Mouse (Mus musculus) heart, embryonic 10.5 days (tissue): ENCODE data around the gene Tmem41a. TPM values are rescaled to one million over a fixed set of nuclear protein-coding genes. Genes with fewer than 3 reads are reported as not detected.
A peak's percentile ranks its signal among the peaks of the same experiment; 100 is the strongest.
"Not testable (repeated sequence)": the region's sequence is repeated elsewhere in the genome, so short reads cannot be mapped to it uniquely, and the experiment has no call there.

Source experiments
- DNase-seq: peaks from one replicate; pipeline ENCODE4 v3.0.0-alpha.2; 2017; ENCODE audit warnings: low spot score
- H3K27ac ChIP-seq: fragments of 300-500 bp; sonication (generic); 2 replicates; pipeline ENCODE4 v1.5.1; 2016; ENCODE audit warnings: mild to moderate bottlenecking
- H3K27me3 ChIP-seq: fragments of 300-500 bp; sonication (generic); 2 replicates; pipeline ENCODE4 v1.6.1; 2016; ENCODE audit warnings: mild to moderate bottlenecking; ENCODE audit not compliant: poor library complexity, insufficient read depth, severe bottlenecking
- H3K36me3 ChIP-seq: fragments of 300-500 bp; sonication (generic); 2 replicates; pipeline ENCODE4 v1.6.1; 2016; ENCODE audit warnings: mild to moderate bottlenecking, moderate library complexity
- H3K4me1 ChIP-seq: fragments of 300-500 bp; sonication (generic); 2 replicates; pipeline ENCODE4 v1.6.1; 2016; ENCODE audit warnings: mild to moderate bottlenecking
- H3K4me3 ChIP-seq: fragments of 300-500 bp; sonication (generic); 2 replicates; pipeline ENCODE4 v1.5.1; 2016; ENCODE audit warnings: mild to moderate bottlenecking, moderate library complexity
- H3K9me3 ChIP-seq: fragments of 300-500 bp; sonication (generic); 2 replicates; pipeline ENCODE4 v1.6.1; 2016; ENCODE audit warnings: mild to moderate bottlenecking, moderate library complexity
- WGBS: fragments of 180-500 bp; shearing (Covaris S2); methylation state at CpG from one replicate; pipeline ENCODE4 v1.1.7; 2016; 5-methylcytosine and 5-hydroxymethylcytosine counted together
- polyA plus RNA-seq: library from polyadenylated mRNA; unstranded; fragments of >200 nt; fragmentation: Nextera tagmentation; extraction: Ambion mirVana; gene quantifications from 2 replicates; pipeline ENCODE4 v1.2.1, GENCODE M21; 2016

Tmem41a gene
- polyA plus RNA-seq, 1 experiment from 2014 or later, result 37.1 TPM

- WGBS, result 71% methylated on average over 6 of the region's 6 CpGs
- Histone ChIP-seq H3K4me3 (no peak overlapping the region), H3K27me3 (peaks cover 16% of the 10 kb centered on the region), H3K4me1 (0 out of 2 replicates have a peak, but pooled peaks cover 2% of the 10 kb centered on the region), H3K27ac (no peak overlapping the region), H3K9me3 (no peaks in the 10 kb centered on the region), H3K36me3 (no peaks in the 10 kb centered on the region)
- no peak for DNase-seq
Observed at GRCm38 (mm10) chr16:21970536-21970935, 23.2 kb upstream of the Tmem41a start.

GRCm38 (mm10) chr16:21969874-21970273, 22.5 kb upstream of the Tmem41a start:
- Histone ChIP-seq H3K27ac (no peak overlapping the region), H3K27me3 (peaks cover 11% of the 10 kb centered on the region; the same call in 1 of the 2 replicates), H3K36me3 (no peaks in the 10 kb centered on the region), H3K4me1 (0 out of 2 replicates have a peak, but pooled peaks cover 2% of the 10 kb centered on the region), H3K4me3 (no peak overlapping the region), H3K9me3 (no peaks in the 10 kb centered on the region)
- 69% methylated on average over 5 of the region's 5 CpGs for WGBS
- DNase-seq, result no peak

GRCm38 (mm10) chr16:21965576-21965975, 18.2 kb upstream of the Tmem41a start:
- no peaks in the 10 kb centered on the region for H3K4me1 ChIP-seq
- WGBS, result 65% methylated on average over 3 of the region's 3 CpGs
- peaks cover 12% of the 10 kb centered on the region for H3K27me3 ChIP-seq
- DNase-seq, result no peak
- no peaks in the 10 kb centered on the region for H3K9me3 ChIP-seq
- H3K27ac ChIP-seq, result no peak overlapping the region
- no peaks in the 10 kb centered on the region for H3K36me3 ChIP-seq
- no peak overlapping the region for H3K4me3 ChIP-seq

- peak overlapping the region; percentile 76; the same call in 1 of the 2 replicates for H3K27ac ChIP-seq
- no peaks in the 10 kb centered on the region for H3K36me3 ChIP-seq
Observed at GRCm38 (mm10) chr16:21955591-21955990, 8.2 kb upstream of the Tmem41a start.

GRCm38 (mm10) chr16:21928471-21928870, 18.9 kb downstream of the Tmem41a start:
- Histone ChIP-seq H3K27ac (no peak overlapping the region), H3K36me3 (peaks cover 11% of the 10 kb centered on the region), H3K9me3 (no peaks in the 10 kb centered on the region), H3K4me3 (no peak overlapping the region), H3K4me1 (no peaks in the 10 kb centered on the region), H3K27me3 (0 out of 2 replicates have a peak, but pooled peaks cover 3% of the 10 kb centered on the region)
- DNase-seq, result no peak
- 79% methylated on average over 13 of the region's 13 CpGs for WGBS

More at GRCm38 (mm10) chr16:21955591-21955990, 8.2 kb upstream of the Tmem41a start:
- no peak for DNase-seq
- Histone ChIP-seq H3K4me1 (peaks cover 7% of the 10 kb centered on the region), H3K27me3 (no peaks in the 10 kb centered on the region), H3K9me3 (no peaks in the 10 kb centered on the region), H3K4me3 (peak overlapping the region; percentile 35; the same call in 1 of the 2 replicates)
- WGBS, result 56% methylated on average over 12 of the region's 12 CpGs

- no peak overlapping the region for H3K4me3 ChIP-seq
- peaks cover 5% of the 10 kb centered on the region; the same call in 1 of the 2 replicates for H3K4me1 ChIP-seq
- peaks cover 13% of the 10 kb centered on the region; the same call in 1 of the 2 replicates for H3K36me3 ChIP-seq
- 60% methylated on average over 7 of the region's 7 CpGs for WGBS
- H3K27me3 ChIP-seq, result no peaks in the 10 kb centered on the region
- DNase-seq, result no peak
- H3K27ac ChIP-seq, result no peak overlapping the region
- no peaks in the 10 kb centered on the region for H3K9me3 ChIP-seq
Observed at GRCm38 (mm10) chr16:21916681-21917080, 30.7 kb downstream of the Tmem41a start.

- DNase-seq, result no peak
- WGBS, result 88% methylated on average over 6 of the region's 6 CpGs
- H3K36me3 ChIP-seq, result peaks cover 10% of the 10 kb centered on the region; the same call in 1 of the 2 replicates
- no peak overlapping the region for H3K4me3 ChIP-seq
- peaks cover 8% of the 10 kb centered on the region; the same call in 1 of the 2 replicates for H3K4me1 ChIP-seq
- no peaks in the 10 kb centered on the region for H3K9me3 ChIP-seq
- no peaks in the 10 kb centered on the region for H3K27me3 ChIP-seq
- no peak overlapping the region for H3K27ac ChIP-seq
Observed at GRCm38 (mm10) chr16:21913347-21913746, 34.0 kb downstream of the Tmem41a start.

GRCm38 (mm10) chr16:21908906-21909305, 38.4 kb downstream of the Tmem41a start:
- WGBS, result 24% methylated on average over 7 of the region's 8 CpGs
- H3K4me1 ChIP-seq, result peaks cover 12% of the 10 kb centered on the region; the same call in 1 of the 2 replicates
- H3K36me3 ChIP-seq, H3K9me3 ChIP-seq, DNase-seq, H3K27me3 ChIP-seq, H3K27ac ChIP-seq: not testable (repeated sequence)
- peak overlapping the region; percentile 42; the same call in 1 of the 2 replicates for H3K4me3 ChIP-seq

GRCm38 (mm10) chr16:21906902-21907301, 40.5 kb downstream of the Tmem41a start:
- Histone ChIP-seq H3K4me1 (peaks cover 8% of the 10 kb centered on the region; the same call in 1 of the 2 replicates), H3K27me3 (peaks cover 5% of the 10 kb centered on the region; the same call in 1 of the 2 replicates), H3K4me3 (no peak overlapping the region), H3K9me3 (no peaks in the 10 kb centered on the region), H3K36me3 (no peaks in the 10 kb centered on the region; the same call in 1 of the 2 replicates), H3K27ac (no peak overlapping the region)
- DNase-seq, result no peak
- WGBS, result 84% methylated on average over 6 of the region's 6 CpGs

GRCm38 (mm10) chr16:21905996-21906395, 41.4 kb downstream of the Tmem41a start:
- H3K9me3 ChIP-seq, result no peaks in the 10 kb centered on the region
- no peak overlapping the region for H3K4me3 ChIP-seq
- H3K4me1 ChIP-seq, result peaks cover 7% of the 10 kb centered on the region; the same call in 1 of the 2 replicates
- peaks cover 5% of the 10 kb centered on the region; the same call in 1 of the 2 replicates for H3K27me3 ChIP-seq
- H3K27ac ChIP-seq, result no peak overlapping the region
- WGBS, result 80% methylated on average over 7 of the region's 7 CpGs
- H3K36me3 ChIP-seq, result no peaks in the 10 kb centered on the region; the same call in 1 of the 2 replicates
- DNase-seq, result no peak

- Histone ChIP-seq H3K9me3 (no peaks in the 10 kb centered on the region), H3K27ac (no peak overlapping the region), H3K27me3 (peaks cover 5% of the 10 kb centered on the region; the same call in 1 of the 2 replicates), H3K4me3 (no peak overlapping the region), H3K4me1 (peaks cover 7% of the 10 kb centered on the region; the same call in 1 of the 2 replicates), H3K36me3 (no peaks in the 10 kb centered on the region; the same call in 1 of the 2 replicates)
- WGBS, result 82% methylated on average over 10 of the region's 10 CpGs
- no peak for DNase-seq
Observed at GRCm38 (mm10) chr16:21904636-21905035, 42.7 kb downstream of the Tmem41a start.

GRCm38 (mm10) chr16:21901286-21901685, 46.1 kb downstream of the Tmem41a start:
- Histone ChIP-seq H3K4me1 (no peaks in the 10 kb centered on the region), H3K27ac (no peak overlapping the region), H3K9me3 (no peaks in the 10 kb centered on the region), H3K27me3 (no peaks in the 10 kb centered on the region), H3K36me3 (no peaks in the 10 kb centered on the region), H3K4me3 (no peak overlapping the region)
- no peak for DNase-seq
- WGBS, result 73% methylated on average over 5 of the region's 5 CpGs

- WGBS, result 83% methylated on average over 6 of the region's 6 CpGs
- no peaks in the 10 kb centered on the region for H3K4me1 ChIP-seq
- H3K27ac ChIP-seq, result no peak overlapping the region
- H3K9me3 ChIP-seq, result no peaks in the 10 kb centered on the region
- no peak overlapping the region for H3K4me3 ChIP-seq
- H3K27me3 ChIP-seq, result no peaks in the 10 kb centered on the region
- DNase-seq, result peak; percentile 52
- no peaks in the 10 kb centered on the region for H3K36me3 ChIP-seq
Observed at GRCm38 (mm10) chr16:21893890-21894289, 53.5 kb downstream of the Tmem41a start.
